11 mouse cellular contexts compared by ENCODE assay signal in genomic region chr6:87189755-87190154, GRCm38 (mm10).
DNase-seq lines count a peak whose midpoint lies in the region; ATAC-seq lines count a peak whose summit lies in the region.
"Had no signal": no experiment of that assay in that cellular context is flagged by ENCODE, and none has a peak within 500 bp of the region (broad histone marks: within the 10 kb centered on the region; RNA-seq: fewer than 3 reads in every experiment).

No protein-coding gene starts in this region.

- H3K27ac ChIP-seq in limb, embryonic 10.5 days, result no peak overlapping the region
- H3K27ac ChIP-seq: midbrain, embryonic 12.5 days had no signal

- no peaks in the 10 kb centered on the region for H3K9me3 ChIP-seq in limb, embryonic 10.5 days (replicated peaks)
- H3K9me3 ChIP-seq: midbrain, embryonic 12.5 days had no signal

- WGBS in limb, embryonic 10.5 days, result 79% methylated on average over 3 of the region's 3 CpGs

- H3K36me3 ChIP-seq in limb, embryonic 10.5 days, result peaks cover 53% of the 10 kb centered on the region

- H3K27me3 ChIP-seq in limb, embryonic 10.5 days (ENCODE audit: low read depth, poor library complexity, severe bottlenecking), result no peaks in the 10 kb centered on the region
- H3K27me3 ChIP-seq: midbrain, embryonic 12.5 days had no signal

- DNase-seq in adrenal gland, adult (ENCODE audit: inconsistent age in 2 of 2, low spot score in 1 of 2), result peak; percentile 68 to 85
- no peak for DNase-seq in adrenal gland, adult 18-20 months (ENCODE audit: low spot score in 2 of 2)
- DNase-seq in 3134 (ENCODE audit: extremely low read depth, insufficient read length, low spot score), result peak; percentile 50
- DNase-seq in lung, postnatal 10 days, result peak; percentile 73
- DNase-seq in B cell, adult 2 months, result no peak
- no peak for DNase-seq in layer of hippocampus, adult 11-12 months (ENCODE audit: low spot score)
- no peak for DNase-seq in limb, embryonic 10.5 days (ENCODE audit: low spot score)
- DNase-seq: cerebellum, adult 8-10 months; layer of hippocampus, adult 9-11 months had no signal

- H3K4me3 ChIP-seq in limb, embryonic 10.5 days, result no peak overlapping the region
- H3K4me3 ChIP-seq: midbrain, embryonic 12.5 days had no signal

- peak; percentile 87 for ATAC-seq in granulocyte monocyte progenitor cell, adult 5-6 weeks (replicated peaks; ENCODE audit: poor library complexity, severe bottlenecking)

- H3K4me1 ChIP-seq in limb, embryonic 10.5 days, result peaks cover 4% of the 10 kb centered on the region; the same call in 1 of the 2 replicates
- H3K4me1 ChIP-seq: midbrain, embryonic 12.5 days had no signal

Comparison
In these comparisons a context has a peak if more than half of its experiments do, and no peak if none do; other contexts are left out.
1. DNase-seq: peak in adrenal gland, adult (2 of 2), 3134 (single experiment) and lung, postnatal 10 days (single experiment); none in adrenal gland, adult 18-20 months (0 of 2), B cell, adult 2 months (0 of 2), layer of hippocampus, adult 11-12 months (single experiment) and limb, embryonic 10.5 days (single experiment).